Mouse (Mus musculus): ENCODE measurements around the gene Dis3l2. TPM values are rescaled to one million over a fixed set of nuclear protein-coding genes. Genes with fewer than 3 reads are reported as not detected.

Gene Dis3l2
- 47.1 TPM for polyA plus RNA-seq (2017; shearing (Covaris generic))

DNA sequence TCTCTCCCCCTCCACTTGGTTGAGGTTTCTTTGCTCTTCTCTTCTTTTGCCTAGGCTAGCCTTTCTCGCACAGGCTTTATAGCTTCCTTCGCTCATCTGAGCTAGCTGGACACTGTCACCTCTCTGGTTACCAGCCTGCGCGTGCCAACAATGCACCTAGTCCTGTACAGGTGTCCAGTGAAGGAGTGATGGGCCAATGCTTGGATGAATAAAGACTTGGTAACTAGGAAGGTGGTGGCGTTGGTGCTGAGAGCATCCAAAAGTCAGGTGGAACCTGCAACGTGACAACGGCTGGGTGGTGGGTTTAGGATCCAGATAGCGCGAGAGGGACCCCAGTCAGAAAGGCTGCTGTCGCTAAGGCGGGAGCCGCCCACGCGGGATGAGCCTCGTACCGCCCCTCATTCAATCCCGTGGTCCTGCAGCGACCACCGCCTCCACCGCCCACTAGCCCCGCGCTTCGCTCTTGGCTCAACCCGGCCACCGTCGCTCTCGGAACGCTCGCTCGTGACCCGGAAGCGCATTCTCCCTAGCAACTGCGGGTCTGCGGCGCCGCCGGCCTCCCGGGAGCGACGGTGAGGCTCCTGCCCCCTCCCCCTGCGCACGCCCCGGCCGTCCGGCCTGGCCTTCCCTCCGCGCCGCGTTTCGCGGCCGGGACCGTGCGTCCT lies at the start of gene Dis3l2:
Dis3l2 (plus strand) TSS at position 509 of the 665 bp plus-strand sequence.

DNA sequence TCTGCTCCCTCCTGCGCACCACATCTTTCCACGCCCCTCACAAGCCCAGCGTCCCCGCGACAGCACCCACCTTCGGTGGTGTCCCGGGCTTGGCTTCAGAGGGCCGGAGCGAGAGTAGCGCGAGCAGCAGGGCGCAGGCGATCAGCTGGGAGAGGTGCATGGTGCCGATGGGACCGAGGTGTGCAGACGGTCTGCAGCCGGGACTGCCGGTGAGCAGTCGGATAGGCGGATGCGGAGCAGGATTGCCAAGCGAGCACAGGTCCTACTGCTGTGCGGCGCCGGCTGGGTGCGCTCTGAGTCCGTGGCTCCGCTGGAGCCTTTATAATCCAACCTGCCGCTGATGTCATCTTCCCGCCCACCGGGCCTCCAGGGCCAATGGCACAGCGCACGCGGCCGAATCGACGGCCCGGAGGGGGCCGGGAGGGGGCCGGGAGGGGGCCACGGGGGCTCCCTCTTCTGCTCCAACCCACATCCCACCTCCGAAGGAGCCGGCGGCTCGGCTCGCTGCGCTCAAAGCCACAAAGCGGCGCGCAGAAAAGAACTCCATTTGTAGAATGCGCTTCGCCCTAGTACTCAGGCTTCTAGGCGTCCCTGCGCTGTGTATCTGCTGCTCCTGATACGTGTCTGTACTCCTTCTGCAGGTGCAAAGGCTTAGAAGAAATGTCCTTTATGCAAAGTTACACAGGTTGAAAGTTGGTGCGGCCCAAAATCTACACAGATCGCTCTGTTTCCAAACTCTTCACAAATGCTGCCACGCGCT lies 33.1 kb upstream of the Dis3l2 start, which contains the start of gene Nppc:
Nppc (minus strand) TSS at position 293 of the 760 bp plus-strand sequence.

DNA sequence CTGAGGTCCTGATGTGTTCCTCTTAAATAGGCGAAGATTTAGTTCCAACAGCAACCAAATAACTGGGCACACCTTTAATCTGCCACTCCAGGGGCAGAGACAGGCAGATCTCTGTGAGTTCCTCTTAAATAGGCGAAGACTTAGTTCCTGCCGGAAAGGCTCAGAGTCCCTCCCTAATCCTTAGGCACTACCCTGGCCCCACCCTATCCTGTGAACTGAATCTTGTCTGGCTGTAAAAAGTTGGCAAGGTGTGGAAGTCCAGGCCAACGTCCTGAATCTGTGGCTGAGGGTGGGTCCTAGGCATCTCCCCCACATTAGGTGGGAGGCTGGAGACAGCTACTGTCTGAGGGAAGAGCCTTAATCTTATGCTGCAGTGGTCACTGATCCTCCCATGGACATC lies 386.2 kb downstream of the Dis3l2 start, which contains the start of gene Alppl2:
Alppl2 (minus strand) TSS at position 101 of the 400 bp plus-strand sequence.

Other genes with a start within 250 kb of the Dis3l2 start
- 1,759 TPM for gene Ptma, start 177.1 kb upstream of the Dis3l2 start, polyA plus RNA-seq (2017; shearing (Covaris generic))
- gene Pde6d, start 121.2 kb upstream of the Dis3l2 start, polyA plus RNA-seq (2017; shearing (Covaris generic)): 61.5 TPM
- 37.3 TPM for gene Cops7b, start 120.9 kb upstream of the Dis3l2 start, polyA plus RNA-seq (2017; shearing (Covaris generic))
- gene Nppc, start 33.2 kb upstream of the Dis3l2 start, polyA plus RNA-seq (2017; shearing (Covaris generic)): not detected